Mouse (Mus musculus) mesoderm, embryonic 11.5 days (tissue): ENCODE results near the gene Zfp334.

ENCODE experiments used
- DNase-seq: peaks from one replicate; pipeline ENCODE4 v3.0.0-alpha.2; 2012; ENCODE audit warnings: low read depth, low spot score

Zfp334 gene

DNA sequence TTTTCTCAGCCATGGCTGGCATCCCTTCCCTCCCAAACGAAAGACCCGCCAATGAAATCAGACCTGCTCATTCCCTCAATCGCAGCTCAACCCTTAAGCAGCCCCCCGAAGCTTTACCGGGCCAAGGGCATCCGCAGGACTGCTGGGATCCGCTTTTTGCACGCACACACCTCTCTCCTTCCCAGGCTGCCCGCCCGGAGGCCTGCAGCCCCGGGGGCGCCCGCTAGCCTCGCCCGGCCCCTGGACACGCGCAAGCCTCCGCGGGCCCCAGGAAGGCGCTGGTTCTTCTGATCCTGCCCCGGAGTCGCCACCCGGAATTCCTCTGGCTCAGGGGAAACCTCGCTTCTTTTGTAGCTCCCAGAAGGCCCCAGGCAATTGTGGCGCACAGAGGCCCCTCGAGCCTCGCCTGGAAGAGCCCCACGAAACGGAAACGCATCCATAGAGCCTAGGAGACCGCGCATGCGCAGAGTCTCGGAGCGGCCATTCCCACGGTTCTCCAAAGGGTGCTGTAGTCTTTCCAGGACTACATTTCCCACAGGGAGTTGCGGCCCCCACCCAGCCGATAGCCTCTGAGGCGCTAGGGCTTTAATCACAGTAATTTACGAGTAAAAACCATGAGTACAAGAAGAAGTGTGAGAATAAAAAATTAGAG, at the start of gene Zfp334:
Gene Zfp334 (minus strand): TSS at position 416 of the 652 bp plus-strand sequence.
- peak; percentile 97 for DNase-seq

DNA sequence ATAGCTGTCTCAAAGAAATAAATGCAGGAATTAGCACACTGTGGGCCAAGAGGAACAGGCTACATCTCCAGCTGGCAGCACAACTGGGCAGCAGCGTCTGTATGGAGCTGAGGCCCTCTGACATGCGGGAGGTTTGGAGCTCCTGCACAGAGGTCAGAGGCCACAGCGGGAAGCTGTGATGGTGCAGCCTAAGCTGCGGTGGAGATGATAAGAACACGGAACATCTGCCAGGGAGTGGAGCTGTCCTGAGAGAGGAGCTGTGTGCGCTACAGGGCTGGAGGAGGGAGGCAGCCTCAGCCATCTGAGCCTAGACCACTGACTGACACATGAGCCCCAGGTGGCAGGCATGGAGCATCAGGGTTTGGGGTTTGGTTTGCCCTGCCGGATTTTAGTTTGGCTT, 40.6 kb upstream of the Zfp334 start:
- no peak for DNase-seq

DNA sequence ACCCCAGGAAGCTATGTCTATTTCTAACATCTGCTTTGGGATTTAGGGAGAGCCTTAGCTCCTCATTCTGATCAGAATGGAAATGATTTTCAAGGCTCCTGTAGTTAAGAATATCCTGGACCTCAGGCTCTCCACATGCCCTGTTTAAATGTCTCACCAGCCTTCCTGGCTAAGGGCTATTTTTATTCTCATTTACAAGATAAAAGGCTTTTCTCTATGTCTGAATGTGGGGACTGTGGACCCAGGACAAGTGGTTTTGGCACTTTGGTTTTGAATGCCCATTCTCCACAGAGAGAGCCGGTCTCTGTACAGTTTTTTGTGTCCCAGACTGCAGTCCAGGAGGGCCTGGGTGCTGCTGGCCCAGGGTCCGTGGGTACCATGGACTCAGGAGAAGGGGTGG, 32.1 kb upstream of the Zfp334 start:
- DNase-seq, result no peak

DNA sequence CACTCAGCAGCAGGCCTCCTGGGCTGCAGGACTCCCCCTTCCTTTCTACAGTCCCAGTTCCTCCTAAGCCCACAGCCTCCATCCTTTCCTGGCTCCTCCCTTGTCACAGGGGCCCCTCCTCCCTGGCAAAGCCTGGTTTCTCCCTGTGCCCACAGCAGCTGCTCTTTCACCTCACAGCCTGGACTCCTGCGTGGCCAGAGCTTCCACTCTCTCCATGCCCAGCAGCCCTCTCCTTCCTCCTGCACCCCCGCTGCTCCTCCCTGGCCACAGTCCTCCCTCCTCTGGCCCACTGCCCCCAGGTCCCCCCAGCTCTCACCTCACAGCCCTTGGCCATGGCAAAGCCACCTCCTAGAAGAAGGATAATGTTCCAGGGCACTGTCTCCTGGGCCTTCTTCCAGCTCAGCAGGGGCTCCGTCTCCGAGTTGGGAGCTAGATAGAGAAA, 31.6 kb upstream of the Zfp334 start:
- DNase-seq, result no peak

DNA sequence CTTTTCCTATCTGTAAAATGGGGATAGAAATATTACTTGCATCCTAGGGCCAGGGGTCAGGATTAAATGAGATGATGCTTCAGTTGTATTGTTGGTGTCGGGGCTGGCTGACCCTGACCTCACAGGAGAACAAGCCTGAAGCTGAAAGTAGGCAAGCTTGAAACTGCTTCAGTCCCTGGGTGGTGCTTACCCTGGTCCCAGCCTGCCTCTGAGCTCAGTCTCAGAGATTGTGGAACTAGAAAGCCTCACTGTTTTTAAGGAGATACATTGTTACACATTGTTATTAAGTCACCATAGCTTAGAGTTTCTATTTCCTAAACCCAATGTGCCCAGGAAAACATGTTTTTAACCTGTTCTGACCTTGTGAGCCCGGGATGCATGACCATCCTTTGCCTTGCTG, 30.5 kb upstream of the Zfp334 start:
- DNase-seq, result no peak

DNA sequence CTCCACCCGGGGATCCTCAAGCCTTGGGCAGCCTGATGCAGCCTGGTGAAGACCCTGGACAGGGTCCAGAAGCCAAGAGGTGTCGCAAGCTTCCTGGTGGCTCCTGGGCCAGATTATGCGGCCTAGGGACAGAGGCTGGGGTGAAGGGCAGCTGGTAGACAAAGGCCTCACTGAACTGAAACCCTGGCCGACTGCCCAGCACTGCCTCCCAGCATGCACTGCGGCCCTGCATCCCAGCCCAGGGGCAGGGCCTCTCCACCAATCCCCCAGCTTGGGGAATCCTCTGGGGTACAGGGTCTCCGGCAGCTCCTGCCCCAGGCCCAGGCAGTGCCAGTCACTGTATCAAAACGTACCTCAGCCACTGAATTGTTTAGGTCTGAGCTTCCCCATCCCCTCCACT, 29.2 kb upstream of the Zfp334 start:
- DNase-seq, result no peak

DNA sequence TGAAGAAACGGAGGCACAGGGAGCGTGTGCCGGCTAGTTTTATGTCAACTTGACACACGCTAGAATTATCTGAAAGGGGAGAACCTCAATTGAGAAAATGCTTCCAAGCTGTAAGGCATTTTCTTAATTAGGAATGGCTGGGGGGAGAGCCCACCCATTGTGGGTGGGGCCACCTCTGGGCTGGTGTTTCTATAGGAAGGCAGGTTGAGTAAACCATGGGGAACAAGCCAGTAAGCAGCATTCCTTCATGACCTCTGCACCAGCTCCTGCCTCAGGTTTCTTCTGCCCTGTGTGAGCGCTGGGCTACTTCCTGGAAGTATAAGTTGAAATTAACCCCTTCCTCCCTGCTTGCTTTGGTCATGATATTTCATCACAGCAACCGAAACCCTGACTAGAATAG, 27.7 kb upstream of the Zfp334 start:
- DNase-seq, result no peak

DNA sequence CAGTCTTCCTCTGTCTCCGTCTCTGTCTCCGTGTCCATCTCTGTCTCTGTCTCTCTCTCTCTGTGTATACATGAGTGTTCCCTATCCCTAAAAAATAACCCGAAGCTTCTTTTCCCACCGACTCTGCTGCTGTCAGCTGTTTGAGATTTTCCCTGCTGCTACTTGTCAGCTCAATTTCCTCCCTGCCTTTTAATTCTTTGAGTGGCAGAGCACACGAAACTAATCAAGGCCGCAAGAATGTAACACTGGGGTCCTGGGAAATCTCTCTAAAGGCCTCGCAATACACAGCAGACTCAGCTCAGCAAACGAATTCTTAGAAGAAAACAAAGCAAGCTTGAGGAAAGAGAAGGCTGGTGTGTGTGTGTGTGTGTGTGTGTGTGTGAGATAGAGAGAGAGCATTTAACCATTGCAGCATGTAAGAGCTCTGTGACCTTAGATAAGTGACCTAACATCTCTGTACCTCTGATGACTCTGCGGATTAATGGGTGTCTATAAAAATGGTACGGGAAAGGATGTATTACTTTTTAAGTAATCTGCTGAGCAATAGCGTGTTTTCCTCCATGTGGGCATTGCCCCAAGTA, 27.2 kb upstream of the Zfp334 start:
- DNase-seq, result no peak

DNA sequence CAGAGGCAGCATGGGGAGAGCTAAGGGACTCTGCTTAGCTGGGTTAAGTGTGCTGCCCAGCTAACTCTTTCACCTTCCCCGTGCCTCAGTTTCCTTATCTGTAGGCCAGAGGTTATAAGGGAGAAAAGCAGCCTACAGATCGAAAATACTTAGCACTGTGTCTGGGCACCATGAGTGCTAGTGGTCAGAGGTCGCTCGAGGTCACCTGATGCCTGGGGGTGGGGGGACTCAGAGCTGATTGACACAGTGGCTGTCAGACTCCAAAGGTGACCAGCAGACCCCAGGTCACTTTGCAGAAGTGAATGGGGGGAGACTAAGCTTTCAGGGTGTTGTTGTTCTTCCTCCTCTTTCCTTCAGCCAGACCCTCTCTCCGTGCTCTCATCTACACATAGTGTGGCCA, 26.3 kb upstream of the Zfp334 start:
- no peak for DNase-seq

DNA sequence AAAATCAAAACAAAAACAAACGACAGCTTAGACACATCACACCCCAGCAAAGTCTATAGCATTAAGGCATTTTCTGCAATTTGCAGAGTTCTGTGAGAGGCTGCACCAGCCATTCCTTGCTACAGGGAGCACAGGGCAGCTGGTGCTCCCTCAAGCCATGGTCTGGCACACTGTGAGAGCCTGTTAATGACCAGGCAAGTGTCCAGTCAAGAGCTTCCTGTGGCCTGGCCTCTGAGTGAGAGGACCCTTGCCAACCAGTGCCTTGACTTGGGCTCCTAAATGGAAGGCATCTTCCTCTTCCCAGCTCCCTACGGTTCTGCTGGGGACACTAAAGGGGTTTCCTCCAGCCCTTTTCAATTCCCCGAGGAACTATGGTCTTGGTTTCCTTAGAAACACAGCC, 25.8 kb upstream of the Zfp334 start:
- DNase-seq, result no peak

DNA sequence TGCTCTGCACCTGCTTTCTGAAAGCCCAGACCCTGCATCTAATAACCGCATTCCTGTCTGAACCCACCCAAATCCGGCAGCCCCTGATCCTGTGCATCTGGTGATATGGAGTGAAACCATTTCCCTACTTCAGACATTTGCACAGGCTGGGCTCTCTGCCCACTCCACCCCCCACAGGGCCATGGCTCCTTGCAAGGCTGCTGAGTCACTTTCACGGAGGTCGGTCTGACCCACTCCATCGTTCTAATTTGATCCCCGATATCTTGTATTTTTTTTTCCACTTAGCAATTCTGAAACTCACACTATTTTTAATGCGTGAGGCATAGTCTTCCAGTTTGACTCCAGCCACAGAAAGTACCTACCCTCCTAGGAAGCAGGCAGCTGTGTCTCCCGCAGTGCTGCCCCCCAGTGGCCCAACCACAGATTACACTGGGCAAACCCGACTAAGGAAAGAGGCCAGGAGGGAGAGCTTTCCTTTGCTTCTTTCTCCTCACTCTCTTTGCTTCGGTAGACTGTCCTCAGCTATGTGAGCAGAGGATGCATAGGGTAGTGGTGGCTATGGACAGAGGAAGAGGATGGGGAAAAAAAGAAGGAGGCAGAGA, 19.7 kb upstream of the Zfp334 start:
- DNase-seq, result peak; percentile 56

DNA sequence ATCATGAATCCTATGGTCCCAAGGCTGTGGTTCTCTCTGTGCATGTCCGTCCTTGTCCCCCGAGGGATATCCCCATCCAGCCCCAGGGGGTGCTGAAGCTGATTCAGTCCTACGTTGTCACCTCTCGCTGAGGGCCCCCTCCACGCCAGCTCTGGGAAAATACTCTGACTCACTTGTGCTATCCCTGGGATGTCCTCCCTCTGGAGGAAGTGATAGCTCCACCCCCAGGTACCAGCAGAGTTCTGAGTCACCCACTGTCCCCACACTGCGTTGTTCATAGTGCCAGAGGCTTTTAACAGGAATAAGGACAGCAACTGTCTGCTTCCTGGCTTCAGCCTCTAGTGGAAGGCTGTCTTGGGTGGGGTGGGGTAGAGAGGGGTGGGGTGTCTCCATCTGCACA, 17.3 kb upstream of the Zfp334 start:
- no peak for DNase-seq

DNA sequence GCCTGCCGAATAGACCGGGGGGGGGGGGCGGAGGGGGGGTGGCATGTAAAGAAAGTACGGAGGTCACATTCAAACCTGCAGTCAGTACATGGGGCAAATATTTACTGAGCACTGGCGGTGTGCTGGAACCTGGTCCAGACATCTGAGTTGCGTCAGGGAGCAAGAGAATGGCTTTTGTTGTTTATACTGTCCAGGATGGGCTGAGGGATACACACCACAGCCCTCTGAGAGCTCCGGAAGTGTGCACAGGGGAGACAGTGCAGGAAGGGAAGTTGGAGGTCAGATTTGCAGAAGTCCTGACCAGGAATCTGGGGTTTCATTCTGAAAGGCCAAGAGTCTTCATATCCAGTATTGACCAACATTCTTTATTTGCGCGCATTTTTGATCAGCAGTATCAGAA, 16.9 kb upstream of the Zfp334 start:
- no peak for DNase-seq

DNA sequence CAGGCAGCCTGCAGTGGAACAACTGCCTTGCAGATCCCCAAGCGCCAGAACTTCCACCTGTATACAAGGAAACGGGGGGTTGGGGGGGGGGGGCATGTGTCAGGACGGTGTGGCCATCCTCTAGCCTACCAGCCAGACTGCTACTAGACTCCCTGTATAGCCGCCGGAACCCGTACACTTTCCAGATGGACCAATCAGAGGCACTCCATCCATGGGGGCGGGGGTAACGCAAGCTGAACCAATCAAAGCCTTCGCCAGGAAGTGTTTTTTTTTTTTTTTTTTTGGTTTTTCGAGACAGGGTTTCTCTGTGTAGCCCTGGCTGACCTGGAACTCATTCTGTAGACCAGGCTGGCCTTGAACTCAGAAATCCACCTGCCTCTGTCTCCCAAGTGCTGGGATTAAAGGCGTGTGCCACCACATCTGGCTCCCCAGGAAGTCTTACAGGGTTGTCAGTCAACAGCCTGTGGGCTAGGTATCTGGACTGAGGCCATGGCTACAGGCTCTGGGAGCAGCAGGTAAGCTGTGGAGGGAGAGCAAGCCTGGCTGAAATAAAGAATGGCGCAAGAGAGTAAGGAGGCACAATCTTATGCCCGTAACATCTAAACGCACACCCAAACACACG, 10.2 kb upstream of the Zfp334 start:
- peak; percentile 44 for DNase-seq

DNA sequence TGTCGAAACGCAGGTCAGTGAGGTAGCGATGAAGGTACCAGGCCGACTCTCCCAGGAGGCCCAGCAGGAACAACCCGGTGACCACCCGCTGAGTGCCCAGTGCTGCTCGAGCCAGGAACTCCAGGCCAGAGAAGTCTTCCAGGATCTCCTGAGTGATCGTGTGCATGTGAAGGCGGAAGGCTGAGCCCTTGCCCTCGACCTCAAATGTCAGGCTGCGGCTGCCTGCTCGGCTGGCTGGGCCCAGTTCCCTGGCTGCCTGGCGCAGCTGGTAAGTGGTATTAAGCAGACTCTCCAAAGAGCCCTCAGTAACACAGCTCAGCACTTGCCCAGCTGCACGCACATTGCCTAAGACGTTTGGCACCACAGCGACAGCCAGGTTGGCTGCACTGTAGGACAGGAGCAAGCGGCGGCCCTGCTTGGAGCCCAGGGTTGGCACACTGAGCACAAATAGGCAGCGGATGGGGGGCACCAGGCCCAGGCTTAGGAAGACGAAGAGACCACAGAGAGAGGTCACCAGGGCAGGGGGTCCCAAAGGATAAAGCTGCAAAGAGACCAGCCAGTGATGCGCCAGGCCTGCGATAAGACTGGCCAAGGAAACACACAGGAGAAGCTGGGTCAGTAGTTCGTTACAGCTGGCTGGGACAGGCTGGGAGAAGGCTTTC, 9.6 kb upstream of the Zfp334 start:
- no peak for DNase-seq

DNA sequence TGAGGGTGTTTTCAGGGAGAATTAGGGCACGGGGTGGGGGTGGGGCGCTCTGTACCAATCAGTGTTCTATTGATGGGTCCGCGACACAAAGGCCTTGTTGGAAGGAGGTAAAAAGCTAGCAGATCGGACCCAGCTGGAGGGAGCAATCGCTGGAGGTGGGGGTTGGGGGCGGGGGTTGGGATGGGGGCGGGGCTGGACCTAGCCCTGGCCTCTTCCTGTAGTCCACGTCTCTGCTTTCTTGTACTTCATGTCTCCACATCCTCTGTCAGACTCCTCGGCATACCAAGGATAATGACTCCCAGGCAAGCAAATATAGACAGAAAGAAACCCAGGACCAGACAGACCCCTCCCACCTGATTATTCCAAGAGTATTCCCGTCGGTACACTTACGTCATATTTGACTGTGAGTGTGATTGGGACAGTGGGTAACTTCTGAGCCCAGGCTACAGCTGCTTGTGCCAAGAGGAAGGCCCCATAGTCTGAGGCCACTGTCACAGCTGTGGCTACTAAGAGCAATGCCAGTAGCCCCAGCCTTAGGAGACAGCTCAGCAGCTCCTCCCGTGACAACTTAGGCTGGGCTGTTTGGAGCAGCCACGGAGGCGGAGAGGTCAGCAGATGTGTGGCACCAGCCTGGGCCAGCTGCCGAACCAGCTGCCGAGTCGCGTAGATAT, 8.9 kb upstream of the Zfp334 start:
- peak; percentile 29 for DNase-seq

DNA sequence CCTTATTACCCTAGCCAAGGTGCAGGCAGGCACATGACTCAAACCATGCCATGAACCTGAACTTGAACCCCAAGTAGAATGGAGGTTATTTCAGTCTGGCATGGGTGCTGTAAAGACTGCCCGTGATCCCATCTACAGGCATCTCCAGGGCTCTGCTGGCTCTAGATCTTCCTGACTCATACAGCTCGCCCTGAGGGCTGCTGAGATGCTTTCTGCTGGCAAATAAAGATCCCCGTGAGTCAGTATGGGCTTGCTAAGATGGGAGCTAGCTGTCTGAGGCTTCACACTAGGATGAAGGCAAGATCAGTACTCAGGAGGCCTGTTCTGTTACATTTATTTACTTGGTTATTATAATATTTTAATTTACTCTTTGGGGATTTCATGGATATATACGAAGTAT, 4.1 kb upstream of the Zfp334 start:
- no peak for DNase-seq

DNA sequence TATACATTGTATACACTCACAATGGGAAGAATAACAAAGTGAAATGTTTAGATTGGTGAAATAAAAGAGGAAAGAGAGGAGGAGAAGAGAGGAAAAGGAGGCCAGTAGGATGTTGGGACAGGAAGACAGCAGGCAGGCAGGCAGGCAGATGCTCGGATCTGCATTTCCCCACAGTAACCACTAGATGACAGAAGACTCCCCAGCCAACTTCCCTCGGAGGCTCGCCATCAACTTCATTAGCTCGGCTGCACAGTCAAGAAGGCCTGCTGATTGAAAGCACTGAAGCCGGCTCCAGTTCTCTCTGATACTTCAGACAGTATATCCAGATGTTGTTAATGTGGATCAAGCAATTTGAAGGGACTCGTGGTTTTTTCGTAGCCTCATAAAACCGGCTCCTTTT, 3.5 kb upstream of the Zfp334 start:
- DNase-seq, result peak; percentile 65

DNA sequence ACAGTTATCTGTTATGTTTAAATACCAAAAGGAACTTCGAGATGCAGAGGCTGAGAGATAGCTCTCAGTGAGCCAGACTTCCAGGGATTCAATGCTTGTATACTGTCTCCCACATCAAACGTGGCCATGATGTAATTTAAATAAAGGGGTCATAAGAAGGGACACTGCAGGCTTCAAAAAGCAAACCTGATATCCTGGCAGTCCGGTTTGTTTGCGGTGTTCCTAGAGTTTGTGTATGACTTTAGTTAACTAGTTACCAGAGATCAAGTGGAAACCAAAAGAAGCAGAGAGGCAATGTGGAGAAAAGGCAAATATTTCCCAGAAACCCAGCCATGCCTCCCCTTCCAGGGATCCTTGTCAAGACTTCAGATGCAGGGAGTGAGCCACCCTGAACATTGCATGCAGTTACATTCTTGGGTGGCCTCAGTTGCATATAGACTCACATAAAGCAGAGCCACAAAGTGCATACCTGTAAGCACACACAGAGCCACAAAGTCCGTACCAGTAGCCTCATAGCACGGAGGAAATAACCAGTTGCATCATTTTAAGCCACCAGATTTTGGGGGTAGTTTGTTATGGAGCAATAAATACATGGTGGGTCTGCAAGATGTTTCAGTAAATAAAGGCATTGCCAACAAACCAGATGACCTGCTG, 1.4 kb upstream of the Zfp334 start:
- no peak for DNase-seq

DNA sequence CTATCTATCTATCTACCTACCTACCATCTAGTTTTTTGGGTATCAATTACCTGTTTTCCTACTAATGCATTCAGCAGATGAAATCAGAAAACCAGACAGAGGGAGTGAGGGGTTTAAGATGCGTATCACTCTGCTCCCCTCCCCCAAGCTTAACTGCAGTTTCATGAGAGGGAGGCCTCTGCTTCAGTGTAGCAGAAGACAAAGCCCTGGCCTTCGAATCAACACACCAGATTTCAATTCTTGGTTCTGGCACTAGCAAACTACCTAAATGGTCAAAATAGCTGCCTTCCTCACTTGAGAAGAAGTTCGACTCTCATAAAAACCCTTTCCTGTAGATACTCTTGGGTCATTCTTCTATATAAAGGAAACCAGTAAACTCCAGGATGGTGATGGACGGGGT, 689 bp downstream of the Zfp334 start:
- DNase-seq, result no peak

DNA sequence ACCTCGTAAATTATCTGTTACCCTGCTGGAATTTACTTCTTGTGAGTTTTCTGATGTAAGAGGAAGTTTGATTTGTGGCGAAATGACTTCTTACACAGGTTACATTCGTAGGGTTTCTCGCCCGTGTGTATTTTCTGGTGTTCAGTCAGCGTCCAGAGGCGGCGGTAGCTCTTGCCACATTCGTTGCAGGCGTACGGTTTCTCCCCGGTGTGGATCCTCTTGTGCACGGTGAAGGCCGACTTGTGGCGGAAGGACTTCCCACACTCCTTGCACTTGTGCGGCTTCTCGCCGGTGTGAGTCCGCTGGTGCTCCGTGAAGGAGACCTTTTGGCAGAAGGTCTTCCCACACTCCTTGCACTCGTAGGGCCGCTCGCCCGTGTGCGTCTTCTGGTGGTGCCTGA, 8.0 kb downstream of the Zfp334 start:
- DNase-seq, result no peak
